Mouse (Mus musculus) urinary bladder, postnatal 25 days (tissue): ENCODE measurements at regions not wholly inside any gene's neighbourhood (a gene's known extent, or its start where the extent isn't known, plus 50 kb on each side); places are given as distances from the start of the nearest gene placed in this dataset.

Source experiments
- DNase-seq: peaks from one replicate; pipeline ENCODE4 v3.0.0; 2022; ENCODE audit warnings: low spot score

DNA sequence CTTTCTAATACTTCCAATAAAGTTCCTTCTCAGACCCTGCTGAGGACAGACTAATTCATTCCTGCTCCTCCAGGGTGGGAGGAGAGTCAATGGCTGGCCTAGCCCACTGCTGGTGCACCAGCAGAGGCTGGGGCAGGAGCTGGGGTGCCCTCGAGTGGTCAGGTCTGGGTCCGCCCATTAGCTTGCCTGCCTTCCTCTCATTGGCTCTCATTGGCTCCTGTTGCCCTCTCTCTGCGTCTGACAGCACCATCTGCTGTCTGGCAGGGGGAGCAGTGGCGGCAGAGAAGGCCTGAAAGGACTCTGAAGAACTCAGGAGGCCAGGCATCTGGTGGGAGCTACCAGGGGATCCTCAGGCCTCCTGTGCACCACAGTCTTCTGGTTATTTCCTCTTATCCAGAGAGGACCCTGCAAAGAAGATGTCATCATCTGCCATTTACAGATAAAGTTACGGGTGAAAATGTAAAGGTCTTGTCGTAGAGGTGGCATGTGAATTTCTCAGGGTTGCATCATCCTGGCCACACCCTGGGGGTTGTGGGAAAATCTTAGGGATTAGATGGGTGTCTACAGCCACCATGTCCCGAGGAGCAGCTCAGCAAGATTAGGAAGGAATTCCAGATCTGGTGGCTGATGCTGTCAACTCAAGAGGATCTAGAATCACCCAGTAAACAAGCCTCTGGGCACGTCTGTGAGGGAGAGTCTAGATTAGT lies 66.6 kb upstream of the Gli2 start:
- no peak for DNase-seq

GRCm38 (mm10) chr1:119115106-119115674 lies 61.8 kb upstream of the Gli2 start:
- DNase-seq, result no peak

GRCm38 (mm10) chr1:119108578-119108977 lies 55.2 kb upstream of the Gli2 start:
- no peak for DNase-seq

DNA sequence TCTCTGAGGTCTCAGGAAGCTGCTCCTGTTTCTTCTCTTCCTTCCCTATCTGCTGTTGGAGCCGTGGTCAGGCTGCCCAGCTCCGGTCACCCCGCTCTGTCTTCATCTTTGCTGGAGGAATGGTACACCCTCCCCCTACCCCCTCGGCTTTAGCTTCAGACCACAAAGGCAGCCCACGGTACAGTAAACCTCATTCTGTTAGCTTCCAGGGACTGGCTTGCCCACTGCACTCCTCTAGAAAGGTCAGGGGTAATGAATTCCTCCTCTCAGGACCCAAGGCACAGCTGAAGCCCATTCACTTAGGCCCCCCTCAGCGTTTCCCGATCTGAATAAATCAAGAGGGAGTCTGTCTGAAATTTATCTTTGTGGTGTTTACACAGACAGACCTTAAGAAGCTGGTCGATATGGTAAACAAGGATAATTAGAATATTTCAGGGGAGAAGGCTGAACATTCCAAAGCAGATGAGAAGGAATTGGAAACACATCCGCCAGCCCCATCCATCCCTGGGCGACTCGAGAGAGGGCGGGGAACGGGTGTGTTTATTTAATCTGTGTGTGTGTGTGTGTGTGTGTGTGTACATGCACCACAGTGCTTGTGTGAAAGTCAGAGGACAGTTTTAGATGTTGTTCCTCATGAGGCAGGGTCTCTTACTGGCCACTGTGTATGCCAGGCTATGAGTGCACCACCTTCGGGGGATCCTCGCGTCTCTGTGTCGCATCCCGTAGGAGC lies 53.0 kb upstream of the Gli2 start:
- DNase-seq, result no peak
